Mouse (Mus musculus): ENCODE measurements around the gene Oxtr. TPM values are rescaled to one million over a fixed set of nuclear protein-coding genes. Genes with fewer than 3 reads are reported as not detected.

The Oxtr gene
- polyA plus RNA-seq, 1 experiment from 2014 or later: 0.80 TPM

- Histone ChIP-seq H3K4me1 (no peaks in the 10 kb centered on the region), H3K27me3 (no peaks in the 10 kb centered on the region), H3K36me3 (no peaks in the 10 kb centered on the region), H3K27ac (no peak overlapping the region), H3K4me3 (no peak overlapping the region), H3K9ac (no peak overlapping the region), H3K9me3 (no peaks in the 10 kb centered on the region), H3K4me2 (no peak overlapping the region)
- 88% methylated on average over 3 of the region's 3 CpGs for WGBS
- no peak for ATAC-seq (ENCODE audit: insufficient number of reproducible peaks, insufficient read depth, low FRiP score, low TSS enrichment, low read depth)
Observed at GRCm38 (mm10) chr6:112498716-112499115, 9.0 kb upstream of the Oxtr start.

- Histone ChIP-seq H3K27me3 (0 out of 2 replicates have a peak, but pooled peaks cover 2% of the 10 kb centered on the region), H3K4me3 (no peak overlapping the region), H3K4me2 (no peak overlapping the region), H3K4me1 (no peaks in the 10 kb centered on the region), H3K36me3 (no peaks in the 10 kb centered on the region), H3K9ac (no peak overlapping the region), H3K27ac (no peak overlapping the region), H3K9me3 (no peaks in the 10 kb centered on the region)
- WGBS: 61% methylated on average over 2 of the region's 2 CpGs
- ATAC-seq (ENCODE audit: insufficient number of reproducible peaks, insufficient read depth, low FRiP score, low TSS enrichment, low read depth): no peak
Observed at GRCm38 (mm10) chr6:112497456-112497855, 7.7 kb upstream of the Oxtr start.

GRCm38 (mm10) chr6:112496291-112497060 is 6.7 kb upstream of the Oxtr start:
- H3K9me3 ChIP-seq: no peaks in the 10 kb centered on the region
- WGBS: 69% methylated on average over 8 of the region's 8 CpGs
- no peak for ATAC-seq (ENCODE audit: insufficient number of reproducible peaks, insufficient read depth, low FRiP score, low TSS enrichment, low read depth)
- H3K4me1 ChIP-seq: no peaks in the 10 kb centered on the region
- no peaks in the 10 kb centered on the region for H3K36me3 ChIP-seq
- H3K27me3 ChIP-seq: peaks cover 12% of the 10 kb centered on the region; the same call in 1 of the 2 replicates
- no peak overlapping the region for H3K4me3 ChIP-seq
- H3K27ac ChIP-seq: no peak overlapping the region
- H3K4me2 ChIP-seq: no peak overlapping the region
- no peak overlapping the region for H3K9ac ChIP-seq

GRCm38 (mm10) chr6:112495219-112495618 is 5.5 kb upstream of the Oxtr start:
- WGBS: 50% methylated on average over 4 of the region's 4 CpGs
- no peaks in the 10 kb centered on the region for H3K9me3 ChIP-seq
- H3K4me2 ChIP-seq: no peak overlapping the region
- no peak overlapping the region for H3K9ac ChIP-seq
- H3K36me3 ChIP-seq: no peaks in the 10 kb centered on the region
- peaks cover 18% of the 10 kb centered on the region for H3K27me3 ChIP-seq
- H3K4me3 ChIP-seq: no peak overlapping the region
- H3K27ac ChIP-seq: no peak overlapping the region
- peaks cover 7% of the 10 kb centered on the region; the same call in 1 of the 2 replicates for H3K4me1 ChIP-seq
- no peak for ATAC-seq (ENCODE audit: insufficient number of reproducible peaks, insufficient read depth, low FRiP score, low TSS enrichment, low read depth)

- H3K9me3 ChIP-seq: no peaks in the 10 kb centered on the region
- no peak overlapping the region for H3K4me3 ChIP-seq
- 58% methylated on average over 10 of the region's 10 CpGs for WGBS
- H3K9ac ChIP-seq: no peak overlapping the region
- H3K27ac ChIP-seq: no peak overlapping the region
- H3K4me2 ChIP-seq: no peak overlapping the region
- no peaks in the 10 kb centered on the region for H3K36me3 ChIP-seq
- peaks cover 24% of the 10 kb centered on the region for H3K27me3 ChIP-seq
- peaks cover 13% of the 10 kb centered on the region for H3K4me1 ChIP-seq
- no peak for ATAC-seq (ENCODE audit: insufficient number of reproducible peaks, insufficient read depth, low FRiP score, low TSS enrichment, low read depth)
Observed at GRCm38 (mm10) chr6:112494620-112495081, 4.9 kb upstream of the Oxtr start.

GRCm38 (mm10) chr6:112493371-112493770 is 3.6 kb upstream of the Oxtr start:
- H3K4me1 ChIP-seq: peaks cover 23% of the 10 kb centered on the region
- no peak for ATAC-seq (ENCODE audit: insufficient number of reproducible peaks, insufficient read depth, low FRiP score, low TSS enrichment, low read depth)
- H3K36me3 ChIP-seq: no peaks in the 10 kb centered on the region
- WGBS: 84% methylated on average over 9 of the region's 9 CpGs
- no peaks in the 10 kb centered on the region for H3K9me3 ChIP-seq
- H3K27ac ChIP-seq: no peak overlapping the region
- no peak overlapping the region for H3K9ac ChIP-seq
- H3K4me3 ChIP-seq: no peak overlapping the region
- no peak overlapping the region for H3K4me2 ChIP-seq
- H3K27me3 ChIP-seq: peaks cover 37% of the 10 kb centered on the region

- H3K9me3 ChIP-seq: no peaks in the 10 kb centered on the region
- H3K4me1 ChIP-seq: peaks cover 23% of the 10 kb centered on the region
- ATAC-seq (ENCODE audit: insufficient number of reproducible peaks, insufficient read depth, low FRiP score, low TSS enrichment, low read depth): no peak
- no peak overlapping the region for H3K27ac ChIP-seq
- H3K4me3 ChIP-seq: no peak overlapping the region
- no peak overlapping the region for H3K4me2 ChIP-seq
- 79% methylated on average over 6 of the region's 6 CpGs for WGBS
- no peaks in the 10 kb centered on the region for H3K36me3 ChIP-seq
- peaks cover 44% of the 10 kb centered on the region for H3K27me3 ChIP-seq
- H3K9ac ChIP-seq: no peak overlapping the region
Observed at GRCm38 (mm10) chr6:112492656-112493055, 2.9 kb upstream of the Oxtr start.

- WGBS: 83% methylated on average over 8 of the region's 8 CpGs
- Histone ChIP-seq H3K9me3 (no peaks in the 10 kb centered on the region), H3K4me2 (no peak overlapping the region), H3K4me3 (no peak overlapping the region), H3K27ac (no peak overlapping the region), H3K27me3 (peaks cover 55% of the 10 kb centered on the region), H3K4me1 (peaks cover 23% of the 10 kb centered on the region), H3K9ac (no peak overlapping the region), H3K36me3 (no peaks in the 10 kb centered on the region)
- no peak for ATAC-seq (ENCODE audit: insufficient number of reproducible peaks, insufficient read depth, low FRiP score, low TSS enrichment, low read depth)
Observed at GRCm38 (mm10) chr6:112491521-112491920, 1.8 kb upstream of the Oxtr start.

- peaks cover 61% of the 10 kb centered on the region for H3K27me3 ChIP-seq
- H3K9ac ChIP-seq: peak overlapping the region; percentile 67
- no peaks in the 10 kb centered on the region for H3K36me3 ChIP-seq
- peaks cover 23% of the 10 kb centered on the region for H3K4me1 ChIP-seq
- WGBS: under 1% methylated on average over 35 of the region's 35 CpGs
- ATAC-seq (ENCODE audit: insufficient number of reproducible peaks, insufficient read depth, low FRiP score, low TSS enrichment, low read depth): no peak
- H3K27ac ChIP-seq: no peak overlapping the region
- no peaks in the 10 kb centered on the region for H3K9me3 ChIP-seq
- peak overlapping the region; percentile 82 for H3K4me2 ChIP-seq
- peak overlapping the region; percentile 48 for H3K4me3 ChIP-seq
Observed at GRCm38 (mm10) chr6:112490625-112491242, 991 bp upstream of the Oxtr start.

- Histone ChIP-seq H3K9me3 (no peaks in the 10 kb centered on the region), H3K36me3 (no peaks in the 10 kb centered on the region), H3K9ac (peak overlapping the region; percentile 46), H3K27me3 (peaks cover 68% of the 10 kb centered on the region), H3K4me2 (peak overlapping the region; percentile 82), H3K4me3 (peak overlapping the region; percentile 48), H3K4me1 (peaks cover 23% of the 10 kb centered on the region), H3K27ac (no peak overlapping the region)
- peak; percentile 17; the same call in 1 of the 2 replicates for ATAC-seq (ENCODE audit: insufficient number of reproducible peaks, insufficient read depth, low FRiP score, low TSS enrichment, low read depth)
- 5% methylated on average over 72 of the region's 72 CpGs for WGBS
Observed at GRCm38 (mm10) chr6:112489181-112489909, 398 bp downstream of the Oxtr start.

GRCm38 (mm10) chr6:112488821-112489180 is 942 bp downstream of the Oxtr start:
- Histone ChIP-seq H3K4me2 (peak overlapping the region; percentile 82), H3K9me3 (no peaks in the 10 kb centered on the region), H3K27me3 (peaks cover 69% of the 10 kb centered on the region), H3K4me1 (peaks cover 24% of the 10 kb centered on the region), H3K27ac (no peak overlapping the region), H3K4me3 (peak overlapping the region; percentile 48), H3K9ac (0 out of 2 replicates have a peak overlapping the region, but pooled peaks have one; percentile 46), H3K36me3 (no peaks in the 10 kb centered on the region)
- 32% methylated on average over 24 of the region's 24 CpGs for WGBS
- no peak for ATAC-seq (ENCODE audit: insufficient number of reproducible peaks, insufficient read depth, low FRiP score, low TSS enrichment, low read depth)
